In the genomic region with DNA sequence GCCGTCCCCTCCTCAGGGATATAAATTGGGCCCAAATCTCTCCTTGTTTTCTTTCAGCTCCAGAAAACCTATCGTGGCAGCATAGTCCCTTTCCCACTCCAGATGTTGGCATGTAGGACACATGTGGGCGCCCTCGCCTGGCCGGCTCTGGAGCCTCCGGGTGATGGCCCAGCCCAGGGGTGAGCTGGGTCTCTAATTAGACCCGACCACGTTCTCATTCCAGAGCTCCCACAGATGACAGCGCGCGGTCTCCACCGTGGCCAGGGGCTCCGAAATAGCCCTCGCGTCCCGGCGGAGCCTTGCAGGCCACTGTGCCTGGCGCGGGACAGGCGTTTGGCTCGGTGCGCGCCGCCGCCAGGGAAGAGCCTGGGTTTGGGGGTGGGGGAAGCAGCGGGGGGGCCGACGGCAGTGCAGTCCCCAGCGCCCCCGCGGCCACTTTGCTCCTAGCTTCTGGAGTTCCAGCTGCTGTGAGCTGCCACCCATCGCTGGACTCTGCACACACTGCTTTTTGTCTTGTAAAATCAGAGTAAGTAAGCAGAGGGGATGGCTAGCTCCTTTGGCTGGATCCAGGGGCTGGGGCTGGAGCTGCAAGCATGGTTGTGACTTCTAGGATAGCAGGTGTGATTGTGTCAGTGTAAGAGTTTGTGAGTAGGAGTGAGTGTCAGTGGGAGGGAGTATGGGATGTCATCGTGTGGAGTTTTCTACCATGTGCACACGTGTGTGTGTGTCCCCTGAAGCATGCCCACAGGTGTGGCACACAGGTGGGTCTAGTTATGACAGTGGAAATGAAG, we compare ENCODE assay signal across 9 mouse cellular contexts. TPM values are rescaled to one million over a fixed set of nuclear protein-coding genes. Genes with fewer than 3 reads are reported as not detected.
DNase-seq lines count a peak whose midpoint lies in the region; ATAC-seq and TF ChIP-seq lines count a peak whose summit lies in the region.
"Had no signal": no experiment of that assay in that cellular context is flagged by ENCODE, and none has a peak within 500 bp of the region (broad histone marks: within the 10 kb centered on the region; RNA-seq: fewer than 3 reads in every experiment).

No protein-coding gene starts in this region.

- 6% methylated on average over 34 of the region's 34 CpGs for WGBS in forebrain, embryonic 12.5 days
- WGBS in liver, embryonic 14.5 days (ENCODE audit: insufficient replicate concordance) = 6% methylated on average over 32 of the region's 34 CpGs

- H3K4me1 ChIP-seq in forebrain, embryonic 12.5 days = peaks cover 17% of the 10 kb centered on the region
- no peaks in the 10 kb centered on the region for H3K4me1 ChIP-seq in liver, embryonic 14.5 days (replicated peaks; ENCODE audit: control insufficient read depth in 2 of 2, insufficient read depth in 2 of 2, low read length in 1 of 2)

- no peak overlapping the region for H3K27ac ChIP-seq in forebrain, embryonic 12.5 days
- H3K27ac ChIP-seq in liver, embryonic 14.5 days = no peak overlapping the region

- H3K27me3 ChIP-seq in forebrain, embryonic 12.5 days = peaks cover 28% of the 10 kb centered on the region
- no peaks in the 10 kb centered on the region for H3K27me3 ChIP-seq in liver, embryonic 14.5 days (ENCODE audit: control insufficient read depth, insufficient read depth, low read length)

- DNase-seq in thymus, postnatal 14 days = peak; percentile 14
- DNase-seq in thymus, adult 18-20 months = no peak
- peak; percentile 3 for DNase-seq in hindlimb bud, embryonic 11.5 days (ENCODE audit: extremely low spot score, low read depth, low spot score)
- DNase-seq in liver, embryonic 14.5 days (ENCODE audit: low read depth in 3 of 3, low spot score in 3 of 3) = no peak
- DNase-seq in right cerebral cortex, postnatal 25 days = peak; percentile 4
- no peak for DNase-seq in frontal cortex, postnatal 25 days (ENCODE audit: low spot score in 2 of 2)
- no peak for DNase-seq in cerebellum, adult 9-11 months

- peak overlapping the region; percentile 71 for H3K4me2 ChIP-seq in forebrain, embryonic 12.5 days
- peak overlapping the region; percentile 47 for H3K4me2 ChIP-seq in liver, embryonic 14.5 days (ENCODE audit: low read depth)

- no peaks in the 10 kb centered on the region for H3K9me3 ChIP-seq in forebrain, embryonic 12.5 days
- H3K9me3 ChIP-seq in liver, embryonic 14.5 days (ENCODE audit: control insufficient read depth, low read length) = no peaks in the 10 kb centered on the region
- H3K9me3 ChIP-seq: megakaryocyte, embryonic 14.5 days had no signal

- H3K9ac ChIP-seq in forebrain, embryonic 12.5 days = peak overlapping the region; percentile 44; the same call in 1 of the 2 replicates
- no peak overlapping the region for H3K9ac ChIP-seq in liver, embryonic 14.5 days (replicated peaks)

- ATAC-seq in forebrain, embryonic 12.5 days (ENCODE audit: low FRiP score) = peak; percentile 23; the same call in 1 of the 2 replicates
- no peak for ATAC-seq in liver, embryonic 14.5 days (ENCODE audit: insufficient read depth)

- no peak for TF ChIP-seq EP300 in liver, embryonic 14.5 days (IDR thresholded peaks at IDR 0.05; ENCODE audit: low read depth)

- peak overlapping the region; percentile 34 for H3K4me3 ChIP-seq in forebrain, embryonic 12.5 days (replicated peaks)
- H3K4me3 ChIP-seq in liver, embryonic 14.5 days (ENCODE audit: insufficient read depth in 1 of 2, low read depth in 2 of 2, low read length in 2 of 2) = peak overlapping the region in 1 of 2 experiments; percentile 18; a peak in 1 of 4 replicates
- H3K4me3 ChIP-seq: megakaryocyte, embryonic 14.5 days had no signal

- no peaks in the 10 kb centered on the region for H3K36me3 ChIP-seq in forebrain, embryonic 12.5 days (replicated peaks)
- H3K36me3 ChIP-seq in liver, embryonic 14.5 days (replicated peaks; ENCODE audit: control insufficient read depth, insufficient read depth, low read depth) = no peaks in the 10 kb centered on the region

- peak; percentile 22; the same call in 1 of the 2 replicates for TF ChIP-seq CTCF in liver, embryonic 14.5 days (IDR thresholded peaks at IDR 0.05; ENCODE audit: low read depth)

RNA-seq across cellular contexts. Expression of gene Insc, which starts 2.2 kb away (rescaled TPM):
- 0.69 and 0.74 TPM in 2 replicates for polyA plus RNA-seq in forebrain, embryonic 12.5 days (2016; fragmentation: Nextera tagmentation; extraction: Ambion mirVana)
- polyA plus RNA-seq in liver, embryonic 14.5 days (2012; rRNA removed) = 9.9 and 10.9 TPM in 2 replicates
- polyA plus RNA-seq in liver, embryonic 14.5 days (2014; fragmentation: Nextera tagmentation; extraction: Ambion mirVana) = 12.8 and 13.0 TPM in 2 replicates

RNA-seq across cellular contexts. Expression of gene Calcb, which starts 27.2 kb away (rescaled TPM):
- 0.35 and 0.40 TPM in 2 replicates for polyA plus RNA-seq in forebrain, embryonic 12.5 days (2016; fragmentation: Nextera tagmentation; extraction: Ambion mirVana)
- polyA plus RNA-seq in liver, embryonic 14.5 days (2012; rRNA removed) = not detected in 2 replicates
- not detected in 2 replicates for polyA plus RNA-seq in liver, embryonic 14.5 days (2014; fragmentation: Nextera tagmentation; extraction: Ambion mirVana)

Comparison
In these comparisons a context has a peak if more than half of its experiments do, and no peak if none do; other contexts are left out.
1. DNase-seq: peak in thymus, postnatal 14 days (single experiment), hindlimb bud, embryonic 11.5 days (single experiment) and right cerebral cortex, postnatal 25 days (single experiment); none in thymus, adult 18-20 months (0 of 2), liver, embryonic 14.5 days (0 of 3), frontal cortex, postnatal 25 days (0 of 2) and cerebellum, adult 9-11 months (single experiment).